Mouse (Mus musculus) lung, embryonic 15.5 days (tissue): ENCODE data around the gene Mtus2. TPM values are rescaled to one million over a fixed set of nuclear protein-coding genes. Genes with fewer than 3 reads are reported as not detected.
"Not testable (repeated sequence)": the region's sequence is repeated elsewhere in the genome, so short reads cannot be mapped to it uniquely, and the experiment has no call there.

Experiments used
- ATAC-seq: fragments of 200-750 bp; cut with Nextera tagmentation; 2 replicates; pipeline ENCODE4 v1.8.0; 2017; ENCODE audit warnings: moderate number of reproducible peaks, borderline replicate concordance; ENCODE audit not compliant: low FRiP score, low TSS enrichment; ENCODE audit errors: extremely low read depth
- H3K27ac ChIP-seq: fragments of 300-500 bp; sonication (generic); 2 replicates; pipeline ENCODE4 v1.5.1; 2015; ENCODE audit warnings: moderate library complexity, mild to moderate bottlenecking, inconsistent platforms
- H3K27me3 ChIP-seq: fragments of 300-500 bp; sonication (generic); 2 replicates; pipeline ENCODE4 v1.6.1; 2015; ENCODE audit warnings: inconsistent platforms
- H3K36me3 ChIP-seq: fragments of 300-500 bp; sonication (generic); 2 replicates; pipeline ENCODE4 v1.6.1; 2015; ENCODE audit warnings: inconsistent platforms
- H3K4me1 ChIP-seq: fragments of 300-500 bp; sonication (generic); 2 replicates; pipeline ENCODE4 v1.6.1; 2015; ENCODE audit warnings: inconsistent platforms
- H3K4me2 ChIP-seq: fragments of 300-500 bp; sonication (generic); 2 replicates; pipeline ENCODE4 v1.6.1; 2015; ENCODE audit warnings: inconsistent platforms, mild to moderate bottlenecking, moderate library complexity
- H3K4me3 ChIP-seq: fragments of 300-500 bp; sonication (generic); 2 replicates; pipeline ENCODE4 v1.5.1; 2015; ENCODE audit warnings: mild to moderate bottlenecking, inconsistent platforms
- H3K9ac ChIP-seq: fragments of 300-500 bp; sonication (generic); 2 replicates; pipeline ENCODE4 v1.6.1; 2015; ENCODE audit warnings: inconsistent platforms
- H3K9me3 ChIP-seq: fragments of 300-500 bp; sonication (generic); 2 replicates; pipeline ENCODE4 v1.6.1; 2016; ENCODE audit warnings: inconsistent platforms
- WGBS: fragments of 180-500 bp; shearing (Covaris S2); methylation state at CpG from one replicate; pipeline ENCODE4 v1.1.7; 2015; 5-methylcytosine and 5-hydroxymethylcytosine counted together
- polyA plus RNA-seq: library from polyadenylated mRNA; unstranded; fragments of >200 nt; fragmentation: Nextera tagmentation; extraction: Ambion mirVana; gene quantifications from 2 replicates; pipeline ENCODE4 v1.2.1, GENCODE M21; 2015

Gene Mtus2
- polyA plus RNA-seq, 1 experiment from 2014 or later, result 8.5 TPM

DNA sequence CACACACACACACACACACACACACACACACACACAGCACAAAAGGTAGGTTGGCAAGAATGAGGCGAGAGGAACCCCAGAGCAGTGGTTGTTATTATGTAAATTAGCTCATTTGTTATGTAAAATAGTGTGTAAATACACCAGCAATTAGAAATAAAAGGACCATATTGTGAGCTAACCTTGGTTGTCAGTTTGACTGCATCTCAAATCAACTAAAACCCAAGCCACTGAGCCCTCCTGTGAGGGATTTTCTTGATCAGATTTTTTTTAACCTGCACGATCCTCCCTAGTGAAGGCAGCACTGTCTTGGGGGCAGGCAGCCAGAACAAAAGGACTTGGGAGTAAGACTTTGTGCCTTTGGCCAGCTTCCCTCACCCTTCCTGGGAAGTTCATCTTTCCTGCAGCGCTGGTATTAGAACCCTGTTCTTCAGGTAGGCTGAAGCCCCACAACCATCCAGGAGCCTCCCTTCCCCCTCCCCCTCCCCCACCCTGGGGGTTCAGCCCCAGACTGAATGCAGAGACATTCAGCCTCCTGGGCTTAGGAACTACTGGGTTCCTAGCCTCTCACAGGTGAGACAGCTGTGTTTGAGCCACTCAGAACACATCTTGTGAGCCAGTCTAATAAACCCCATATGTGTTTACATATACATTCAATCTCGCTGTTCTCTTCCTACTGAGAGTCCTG is 218.8 kb downstream of the Mtus2 start:
- WGBS, result 64% methylated on average over 4 of the region's 4 CpGs
- H3K4me3 ChIP-seq, result no peak overlapping the region

DNA sequence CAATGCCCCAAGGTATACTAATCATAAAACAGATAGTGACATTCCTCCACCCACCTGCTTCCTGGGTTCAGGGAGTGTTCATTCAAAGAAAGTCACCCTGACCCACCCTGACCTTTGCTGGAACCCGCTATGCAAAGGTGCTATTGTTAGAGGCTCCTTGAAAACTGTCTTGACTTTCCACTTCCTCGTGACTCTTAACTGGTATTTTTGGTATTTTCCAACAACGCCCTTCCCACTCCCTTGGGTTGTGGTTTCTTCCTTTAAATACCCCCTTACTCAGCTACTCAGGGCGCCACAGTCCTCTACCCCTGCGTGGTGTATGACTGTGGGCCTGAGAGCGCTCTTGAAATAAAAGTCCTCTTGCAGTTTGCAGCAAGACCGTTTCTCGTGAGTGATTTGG is 219.4 kb downstream of the Mtus2 start:
- H3K4me2 ChIP-seq, H3K9ac ChIP-seq, ATAC-seq, H3K27ac ChIP-seq, H3K36me3 ChIP-seq, H3K27me3 ChIP-seq, H3K9me3 ChIP-seq, H3K4me3 ChIP-seq: not testable (repeated sequence)
- 85% methylated on average over 8 of the region's 8 CpGs for WGBS
- peaks cover 15% of the 10 kb centered on the region for H3K4me1 ChIP-seq

More for the DNA sequence above, 218.8 kb downstream of the Mtus2 start:
- ATAC-seq, result no peak
- Histone ChIP-seq H3K27me3 (no peaks in the 10 kb centered on the region), H3K4me1 (peaks cover 8% of the 10 kb centered on the region), H3K9me3 (no peaks in the 10 kb centered on the region), H3K4me2 (no peak overlapping the region), H3K9ac (no peak overlapping the region), H3K36me3 (no peaks in the 10 kb centered on the region), H3K27ac (no peak overlapping the region)

GRCm38 (mm10) chr5:148179231-148179630 is 222.1 kb downstream of the Mtus2 start:
- 67% methylated on average over 7 of the region's 7 CpGs for WGBS
- no peak for ATAC-seq
- no peak overlapping the region for H3K27ac ChIP-seq

DNA sequence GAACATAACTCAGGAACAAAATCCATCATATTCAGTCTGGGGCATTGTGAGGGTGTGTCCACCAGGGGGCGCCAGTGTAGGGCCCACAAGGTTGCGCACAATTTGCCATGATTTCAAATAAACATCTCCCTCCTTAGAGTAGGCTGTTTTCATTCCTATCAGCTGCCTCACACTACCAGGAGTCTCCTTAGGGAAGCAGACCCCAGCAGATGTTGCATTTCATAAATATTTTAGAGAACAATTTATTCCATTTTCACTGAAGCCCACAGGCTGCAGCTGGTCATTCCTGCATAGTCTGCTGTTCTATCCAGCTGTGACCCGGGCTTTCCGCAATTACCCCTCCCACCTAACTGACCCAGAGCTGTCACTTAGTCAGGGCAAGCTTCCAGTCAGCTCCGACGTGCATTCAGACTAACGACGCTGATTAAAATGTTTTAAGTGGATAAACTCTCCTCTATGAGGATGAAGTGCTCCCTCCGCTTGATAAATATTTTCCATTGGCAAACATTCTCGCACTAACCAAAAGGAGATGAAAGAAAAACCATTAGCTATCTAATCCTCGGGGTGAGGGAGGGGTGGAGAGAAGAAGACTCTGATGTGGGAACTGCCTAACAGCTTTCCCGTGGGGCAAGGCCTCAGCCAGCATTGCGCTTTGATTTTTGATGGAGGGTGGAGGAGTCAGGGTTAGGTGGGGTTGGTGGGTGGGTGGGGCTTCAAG is 223.6 kb downstream of the Mtus2 start:
- H3K9ac ChIP-seq, result no peak overlapping the region
- no peak overlapping the region for H3K4me3 ChIP-seq
- no peaks in the 10 kb centered on the region for H3K9me3 ChIP-seq
- no peaks in the 10 kb centered on the region for H3K36me3 ChIP-seq
- ATAC-seq, result peak; percentile 85
- no peaks in the 10 kb centered on the region for H3K27me3 ChIP-seq
- H3K4me1 ChIP-seq, result peaks cover 23% of the 10 kb centered on the region
- 0 out of 2 replicates have a peak overlapping the region, but pooled peaks have one; percentile 8 for H3K4me2 ChIP-seq
- WGBS, result 5% methylated on average over 13 of the region's 13 CpGs
- peak overlapping the region; percentile 33 for H3K27ac ChIP-seq

More at GRCm38 (mm10) chr5:148179231-148179630, 222.1 kb downstream of the Mtus2 start:
- no peaks in the 10 kb centered on the region for H3K36me3 ChIP-seq
- H3K4me3 ChIP-seq, result no peak overlapping the region
- H3K4me1 ChIP-seq, result peaks cover 23% of the 10 kb centered on the region
- no peak overlapping the region for H3K9ac ChIP-seq
- H3K4me2 ChIP-seq, result no peak overlapping the region
- H3K9me3 ChIP-seq, result no peaks in the 10 kb centered on the region
- no peaks in the 10 kb centered on the region for H3K27me3 ChIP-seq

DNA sequence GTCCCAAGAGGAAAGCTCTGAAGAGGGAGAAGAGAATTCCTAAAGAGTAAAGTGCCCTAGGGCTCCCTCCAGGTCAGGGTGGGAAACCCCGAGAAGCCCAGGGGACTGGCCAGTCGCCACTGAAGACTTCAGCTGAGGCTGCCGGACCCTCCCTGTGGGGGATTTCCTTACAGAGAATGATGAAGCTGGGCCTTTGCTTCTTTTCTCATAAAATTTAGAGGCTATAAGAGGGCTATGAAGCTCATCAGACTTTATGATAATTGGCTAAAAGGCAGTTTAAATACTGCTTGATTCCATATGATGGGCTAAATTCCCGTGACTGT is 224.1 kb downstream of the Mtus2 start:
- no peaks in the 10 kb centered on the region for H3K27me3 ChIP-seq
- ATAC-seq, result no peak
- H3K27ac ChIP-seq, result peak overlapping the region; percentile 33
- no peaks in the 10 kb centered on the region for H3K36me3 ChIP-seq
- H3K4me1 ChIP-seq, result peaks cover 23% of the 10 kb centered on the region
- 11% methylated on average over 4 of the region's 4 CpGs for WGBS
- no peak overlapping the region for H3K9ac ChIP-seq
- no peak overlapping the region for H3K4me3 ChIP-seq
- H3K4me2 ChIP-seq, result no peak overlapping the region
- no peaks in the 10 kb centered on the region for H3K9me3 ChIP-seq

- 58% methylated on average over 6 of the region's 6 CpGs for WGBS
- H3K4me2 ChIP-seq, result no peak overlapping the region
- no peaks in the 10 kb centered on the region for H3K9me3 ChIP-seq
- H3K36me3 ChIP-seq, result no peaks in the 10 kb centered on the region
- H3K4me3 ChIP-seq, result no peak overlapping the region
- peaks cover 23% of the 10 kb centered on the region for H3K4me1 ChIP-seq
- H3K27ac ChIP-seq, result no peak overlapping the region
- no peaks in the 10 kb centered on the region for H3K27me3 ChIP-seq
- ATAC-seq, result no peak
- H3K9ac ChIP-seq, result no peak overlapping the region
Measured at GRCm38 (mm10) chr5:148181901-148182300, 224.8 kb downstream of the Mtus2 start.

GRCm38 (mm10) chr5:148185898-148186297 is 228.8 kb downstream of the Mtus2 start:
- Histone ChIP-seq H3K4me2 (no peak overlapping the region), H3K4me1 (peaks cover 15% of the 10 kb centered on the region), H3K27me3 (no peaks in the 10 kb centered on the region), H3K4me3 (no peak overlapping the region), H3K27ac (no peak overlapping the region), H3K9ac (no peak overlapping the region), H3K9me3 (no peaks in the 10 kb centered on the region), H3K36me3 (no peaks in the 10 kb centered on the region)
- ATAC-seq, result no peak
- 79% methylated on average over 1 of the region's 1 CpGs for WGBS

GRCm38 (mm10) chr5:148191416-148191815 is 234.3 kb downstream of the Mtus2 start:
- Histone ChIP-seq H3K9ac (no peak overlapping the region), H3K4me1 (no peaks in the 10 kb centered on the region), H3K4me3 (no peak overlapping the region), H3K4me2 (no peak overlapping the region), H3K27ac (no peak overlapping the region), H3K9me3 (no peaks in the 10 kb centered on the region), H3K36me3 (no peaks in the 10 kb centered on the region), H3K27me3 (no peaks in the 10 kb centered on the region)
- no peak for ATAC-seq
- 25% methylated on average over 4 of the region's 4 CpGs for WGBS

- H3K9me3 ChIP-seq, result no peaks in the 10 kb centered on the region
- no peak overlapping the region for H3K27ac ChIP-seq
- no peaks in the 10 kb centered on the region for H3K4me1 ChIP-seq
- no peaks in the 10 kb centered on the region for H3K27me3 ChIP-seq
- H3K9ac ChIP-seq, result no peak overlapping the region
- H3K4me2 ChIP-seq, result no peak overlapping the region
- H3K4me3 ChIP-seq, result no peak overlapping the region
- no peak for ATAC-seq
- 94% methylated on average over 4 of the region's 4 CpGs for WGBS
- H3K36me3 ChIP-seq, result no peaks in the 10 kb centered on the region
Measured at GRCm38 (mm10) chr5:148211831-148212230, 254.7 kb downstream of the Mtus2 start.

DNA sequence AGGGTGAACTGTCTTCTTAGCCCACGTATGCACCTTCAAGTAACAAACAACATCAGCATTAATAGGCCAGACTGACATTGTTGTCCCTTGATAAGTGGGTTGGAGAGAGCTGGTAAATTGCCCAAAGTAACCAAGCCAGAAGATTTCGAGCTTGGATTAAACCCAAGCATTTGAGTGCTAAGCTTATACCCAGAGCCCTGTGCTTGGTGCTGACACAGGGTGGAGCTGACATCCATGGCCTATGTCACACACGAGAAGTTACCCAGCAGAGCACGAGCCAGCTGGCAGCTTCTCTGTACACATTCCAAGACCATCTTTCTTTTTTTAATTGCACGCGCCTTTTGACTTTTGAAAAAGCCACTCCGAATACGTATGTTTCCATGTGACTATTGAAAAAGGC is 259.7 kb downstream of the Mtus2 start:
- Histone ChIP-seq H3K9me3 (no peaks in the 10 kb centered on the region), H3K4me1 (no peaks in the 10 kb centered on the region), H3K36me3 (no peaks in the 10 kb centered on the region), H3K27ac (no peak overlapping the region), H3K4me3 (no peak overlapping the region), H3K9ac (no peak overlapping the region), H3K27me3 (no peaks in the 10 kb centered on the region), H3K4me2 (no peak overlapping the region)
- no peak for ATAC-seq
- WGBS, result 61% methylated on average over 8 of the region's 8 CpGs

DNA sequence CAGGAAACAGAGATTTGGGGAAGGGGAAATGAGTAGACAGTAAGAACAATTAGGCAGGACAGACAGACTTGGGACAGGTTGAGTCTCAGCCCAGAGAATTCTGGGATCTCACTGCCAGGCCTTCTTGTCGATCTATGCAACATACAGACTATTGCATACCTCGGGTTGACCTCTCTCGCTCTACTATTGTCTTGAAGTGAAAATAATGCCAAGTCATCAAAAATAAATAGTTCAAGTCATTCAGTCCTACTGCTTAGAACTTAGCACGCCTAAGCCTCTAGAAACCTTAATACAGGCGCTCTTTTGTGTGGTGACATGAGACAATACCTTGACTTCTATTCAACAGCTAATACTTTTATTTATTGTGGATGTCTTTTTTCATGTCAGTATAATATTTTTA is 265.8 kb downstream of the Mtus2 start:
- no peaks in the 10 kb centered on the region for H3K36me3 ChIP-seq
- no peak for ATAC-seq
- no peak overlapping the region for H3K4me2 ChIP-seq
- no peak overlapping the region for H3K27ac ChIP-seq
- no peaks in the 10 kb centered on the region for H3K27me3 ChIP-seq
- H3K9me3 ChIP-seq, result no peaks in the 10 kb centered on the region
- H3K9ac ChIP-seq, result no peak overlapping the region
- H3K4me1 ChIP-seq, result no peaks in the 10 kb centered on the region
- WGBS, result 87% methylated on average over 5 of the region's 5 CpGs
- H3K4me3 ChIP-seq, result no peak overlapping the region

DNA sequence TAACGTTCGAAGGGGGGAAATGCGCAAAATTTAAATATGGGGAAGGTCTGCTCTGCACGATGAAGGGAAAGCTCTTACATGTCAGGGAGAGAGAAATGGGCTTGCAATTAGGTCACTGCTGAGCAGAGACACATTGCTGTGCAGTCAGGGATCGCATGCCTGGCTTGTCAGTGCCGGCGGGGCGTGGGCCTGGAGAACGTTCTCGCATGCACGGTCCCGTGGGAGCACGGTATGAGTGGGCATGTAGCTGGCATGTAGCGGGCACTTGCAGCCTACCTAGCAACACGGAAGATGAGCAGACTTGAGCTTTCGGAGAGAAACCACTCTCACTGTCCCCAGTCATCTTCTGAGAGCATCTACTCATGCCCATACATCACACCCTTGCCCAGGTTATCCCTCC is 266.9 kb downstream of the Mtus2 start:
- Histone ChIP-seq H3K36me3 (no peaks in the 10 kb centered on the region), H3K4me2 (no peak overlapping the region), H3K4me1 (no peaks in the 10 kb centered on the region), H3K27ac (no peak overlapping the region), H3K4me3 (no peak overlapping the region), H3K27me3 (no peaks in the 10 kb centered on the region), H3K9me3 (no peaks in the 10 kb centered on the region), H3K9ac (no peak overlapping the region)
- ATAC-seq, result no peak
- 87% methylated on average over 16 of the region's 16 CpGs for WGBS
